Mouse (Mus musculus) adrenal gland (tissue): ENCODE data around the gene Cdc42bpa.

Source experiments
- intact Hi-C: fragments of 180-260 bp; cut with DNase I; formaldehyde crosslinking; loops from one replicate; pipeline ENCODE4 v1.15.1; 2025

Gene Cdc42bpa

DNA sequence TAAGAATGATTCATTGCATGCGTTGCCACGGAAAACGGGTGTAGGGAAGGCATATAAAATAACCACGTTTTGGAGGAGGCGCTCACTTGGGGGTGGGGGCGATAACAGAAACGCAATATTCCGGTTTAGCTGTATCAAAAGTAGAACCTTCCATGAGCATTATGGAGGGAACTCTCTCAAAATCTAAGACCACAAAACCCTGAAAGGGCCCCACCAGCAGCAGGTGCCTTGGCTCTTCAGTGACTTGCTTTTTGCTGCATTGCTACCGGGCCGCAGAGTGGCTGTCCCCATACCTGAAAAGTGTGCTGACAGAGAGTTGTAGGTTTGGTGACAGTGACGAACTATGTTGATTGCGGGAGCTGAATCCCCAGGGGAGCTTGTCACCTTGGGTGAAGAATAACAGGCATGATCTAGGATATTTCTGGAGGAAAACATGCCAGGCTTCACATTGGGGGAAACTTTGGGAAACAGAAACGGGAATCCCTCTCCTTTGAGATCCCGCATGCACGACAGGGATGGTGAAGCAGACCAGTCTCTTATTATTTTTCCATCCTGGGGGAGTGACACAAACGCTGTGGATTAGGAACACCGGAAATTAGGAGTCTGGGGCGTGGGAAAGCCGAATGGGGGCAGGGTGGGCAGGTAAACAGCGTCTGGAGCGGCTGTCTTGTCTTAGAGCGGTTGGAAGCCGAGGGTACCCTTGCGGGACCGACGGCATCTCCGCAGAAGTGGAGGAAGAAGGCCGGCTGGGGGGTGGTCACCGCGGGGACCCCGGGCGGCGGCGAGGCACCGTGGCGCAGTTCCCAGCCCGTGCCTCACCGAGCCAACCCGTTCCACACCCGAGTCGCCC lies 1.2 kb upstream of the Cdc42bpa start:
- intact Hi-C loops: loop anchor here (10.0 kb wide), 1 partner anchor 94 kb away; no protein-coding TSS in a partner anchor

DNA sequence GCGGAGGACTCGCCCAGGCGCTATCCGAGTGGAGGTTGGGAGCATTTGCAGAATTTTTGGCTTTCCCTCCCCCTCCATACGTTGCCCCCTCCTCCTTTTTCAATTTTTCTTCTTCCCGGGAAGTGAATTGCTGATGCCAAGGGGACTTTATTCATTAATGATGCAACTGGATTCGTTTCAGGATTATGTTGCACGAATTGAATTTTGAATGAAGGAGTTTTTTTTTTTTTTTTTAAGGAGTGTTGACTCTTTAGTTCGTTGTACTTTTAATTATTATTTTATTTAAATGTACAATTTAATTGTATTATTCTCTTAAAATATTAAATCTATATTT lies 238 bp downstream of the Cdc42bpa start:
- intact Hi-C loops: no loop called here

DNA sequence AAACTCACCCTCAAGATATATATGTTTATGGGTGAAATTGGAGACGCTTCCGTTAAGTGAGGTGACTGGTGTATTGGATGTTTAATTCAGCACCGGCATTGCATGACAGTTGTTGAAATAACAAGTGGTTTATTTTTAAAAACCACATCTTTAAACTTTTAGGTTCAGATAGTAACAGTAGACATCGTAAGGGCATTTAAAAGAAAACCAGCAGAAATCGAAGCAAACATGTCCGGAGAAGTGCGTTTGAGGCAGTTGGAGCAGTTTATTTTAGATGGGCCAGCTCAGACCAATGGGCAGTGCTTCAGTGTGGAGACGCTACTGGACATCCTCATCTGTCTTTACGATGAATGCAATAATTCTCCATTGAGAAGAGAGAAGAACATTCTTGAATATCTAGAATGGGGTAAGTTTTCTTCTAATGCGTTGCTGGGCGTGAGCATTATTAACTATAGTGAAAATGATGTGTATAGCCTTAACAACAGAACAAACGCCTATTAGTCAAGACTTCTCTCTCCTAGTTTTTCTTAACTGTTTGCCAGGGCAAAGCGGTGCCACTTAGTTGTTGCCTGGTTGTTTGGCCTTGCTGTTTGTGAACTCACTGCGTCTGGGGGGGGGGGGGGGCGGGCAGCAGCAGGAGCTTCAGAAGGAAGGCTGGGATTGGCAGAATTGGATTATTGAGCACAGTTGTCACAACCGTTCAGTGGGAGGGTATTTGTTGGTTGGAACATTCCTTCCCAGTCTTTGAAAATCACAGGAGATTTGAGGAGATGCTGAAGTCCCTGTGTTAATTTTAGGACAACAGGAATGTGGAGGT lies 818 bp downstream of the Cdc42bpa start:
- intact Hi-C loops: no loop called here

- intact Hi-C loops: no loop called here
Measured at GRCm38 (mm10) chr1:179961777-179962176, 1.5 kb downstream of the Cdc42bpa start.

GRCm38 (mm10) chr1:179969776-179970428 lies 9.6 kb downstream of the Cdc42bpa start:
- intact Hi-C loops: no loop called here

DNA sequence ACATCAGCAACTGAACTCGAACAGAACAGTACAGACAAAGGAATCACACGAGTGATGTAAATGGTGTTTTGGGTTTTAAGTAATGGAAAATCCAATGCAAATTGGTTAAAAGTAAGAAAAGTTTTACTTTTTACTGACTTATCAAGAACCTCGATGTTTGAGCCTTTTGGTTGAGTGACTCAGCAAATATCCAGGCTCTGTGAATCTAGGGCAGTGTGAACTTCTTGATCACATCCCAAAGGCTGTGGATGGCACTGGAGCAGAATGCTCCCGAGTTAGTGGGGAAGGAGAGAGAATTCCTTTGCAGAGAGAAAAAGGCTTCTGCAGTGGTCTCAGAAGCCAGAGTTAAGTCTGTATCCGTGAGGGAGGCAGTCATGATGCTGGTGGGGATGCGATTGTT lies 14.7 kb downstream of the Cdc42bpa start:
- intact Hi-C loops: no loop called here

GRCm38 (mm10) chr1:179975645-179976275 lies 15.5 kb downstream of the Cdc42bpa start:
- intact Hi-C loops: no loop called here

GRCm38 (mm10) chr1:179977437-179977836 lies 17.2 kb downstream of the Cdc42bpa start:
- intact Hi-C loops: no loop called here

GRCm38 (mm10) chr1:179978742-179979141 lies 18.5 kb downstream of the Cdc42bpa start:
- intact Hi-C loops: no loop called here

DNA sequence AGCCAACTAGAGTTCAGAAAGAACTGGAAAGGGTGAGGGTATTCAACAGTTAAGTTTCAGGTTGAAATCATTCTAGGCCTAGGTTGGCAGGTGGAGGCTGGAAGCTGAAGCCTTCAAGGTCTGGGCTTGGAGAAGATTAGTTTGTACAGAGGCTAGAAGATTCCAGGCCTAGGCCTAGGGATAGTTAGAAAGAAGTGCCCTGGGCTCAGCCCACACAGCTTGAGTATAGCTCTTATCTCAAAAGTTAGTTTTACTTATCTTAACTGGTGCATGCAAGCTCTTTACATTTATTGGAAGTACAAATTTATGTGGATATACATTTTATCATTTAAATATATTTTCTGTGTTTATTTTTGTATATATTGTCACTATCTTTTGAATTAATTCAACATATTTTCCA lies 21.4 kb downstream of the Cdc42bpa start:
- intact Hi-C loops: no loop called here

- intact Hi-C loops: no loop called here
Measured at GRCm38 (mm10) chr1:179982183-179982582, 21.9 kb downstream of the Cdc42bpa start.

DNA sequence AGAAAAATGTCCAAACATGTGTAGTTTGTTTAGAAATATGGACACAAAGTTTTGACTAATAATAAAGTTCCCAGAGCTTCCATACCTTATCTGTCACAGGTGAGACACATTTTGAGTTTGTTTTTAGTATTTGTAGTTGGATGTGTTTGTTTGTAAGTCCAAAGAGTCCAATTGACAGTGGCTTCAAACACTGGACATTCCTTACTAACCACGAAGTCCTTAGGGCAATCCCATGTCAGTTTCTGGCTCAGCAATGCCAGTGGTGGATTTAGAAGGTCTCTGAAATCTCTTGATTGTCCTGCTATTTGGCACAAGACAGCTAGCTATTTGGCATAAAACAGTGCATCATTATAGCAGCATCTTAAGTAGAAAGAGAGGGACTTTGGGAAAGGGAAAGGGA lies 22.7 kb downstream of the Cdc42bpa start:
- intact Hi-C loops: no loop called here

DNA sequence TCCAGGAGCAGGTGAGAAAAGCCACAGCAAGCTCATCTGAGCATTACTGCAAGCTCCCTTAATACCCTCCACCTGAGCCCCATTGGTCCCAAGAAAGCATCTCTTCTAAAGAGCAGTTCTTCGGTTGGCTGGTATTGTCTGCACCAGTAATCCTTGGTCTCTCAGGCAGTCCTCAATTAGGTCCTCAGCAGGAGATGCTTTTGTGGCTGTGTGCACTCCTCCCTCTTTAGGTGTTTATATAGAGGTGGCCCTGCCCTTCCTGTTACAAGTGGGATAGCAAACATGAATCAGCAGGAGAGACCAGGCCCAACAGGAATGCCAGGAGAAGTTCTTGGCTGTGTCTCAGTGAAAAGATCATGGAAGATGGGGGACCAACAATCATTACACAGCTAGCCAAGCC lies 23.9 kb downstream of the Cdc42bpa start:
- intact Hi-C loops: no loop called here

GRCm38 (mm10) chr1:179991660-179992235 lies 31.5 kb downstream of the Cdc42bpa start:
- intact Hi-C loops: no loop called here

- intact Hi-C loops: no loop called here
Measured at GRCm38 (mm10) chr1:179992255-179992654, 32.0 kb downstream of the Cdc42bpa start.

DNA sequence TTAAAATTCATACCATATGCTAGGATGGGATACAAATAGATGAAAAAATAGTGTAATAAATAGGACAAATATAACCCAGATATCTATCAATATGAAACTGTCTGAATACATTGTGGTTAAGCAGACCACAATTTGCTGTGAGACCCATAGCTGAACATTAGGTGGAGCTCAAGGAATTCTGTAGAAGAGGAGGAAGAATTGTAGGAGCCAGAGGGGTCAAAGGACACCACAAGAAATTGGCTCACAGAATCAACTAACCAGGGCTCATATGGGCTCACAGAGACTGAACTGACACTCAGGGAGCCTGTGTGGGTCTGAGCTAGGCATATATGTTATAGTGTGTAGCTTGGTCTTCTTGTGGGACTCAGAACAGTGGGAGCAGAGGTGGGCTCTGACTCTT lies 47.8 kb downstream of the Cdc42bpa start:
- intact Hi-C loops: no loop called here

GRCm38 (mm10) chr1:180013479-180013878 lies 53.2 kb downstream of the Cdc42bpa start:
- intact Hi-C loops: no loop called here

DNA sequence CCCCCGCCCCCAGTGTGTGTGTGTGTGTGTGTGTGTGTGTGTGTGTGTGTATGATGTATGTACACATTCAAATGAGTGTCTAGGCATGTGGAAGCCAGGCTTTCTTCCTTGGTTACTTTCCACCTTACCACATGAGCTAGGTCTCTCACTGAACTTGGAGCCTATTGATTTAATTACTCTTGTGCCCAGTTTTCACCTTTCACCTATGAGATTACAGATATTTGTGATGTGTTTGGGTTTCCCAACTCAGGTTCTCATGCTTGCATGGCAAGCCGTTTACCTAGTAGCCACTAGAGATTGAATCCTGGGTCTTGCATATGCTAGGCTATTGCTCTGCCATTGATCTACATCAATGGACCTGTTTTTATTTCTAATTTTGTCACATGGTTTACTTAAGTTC lies 57.9 kb downstream of the Cdc42bpa start:
- intact Hi-C loops: no loop called here

- intact Hi-C loops: no loop called here
Measured at GRCm38 (mm10) chr1:180021463-180022296, 61.4 kb downstream of the Cdc42bpa start.

DNA sequence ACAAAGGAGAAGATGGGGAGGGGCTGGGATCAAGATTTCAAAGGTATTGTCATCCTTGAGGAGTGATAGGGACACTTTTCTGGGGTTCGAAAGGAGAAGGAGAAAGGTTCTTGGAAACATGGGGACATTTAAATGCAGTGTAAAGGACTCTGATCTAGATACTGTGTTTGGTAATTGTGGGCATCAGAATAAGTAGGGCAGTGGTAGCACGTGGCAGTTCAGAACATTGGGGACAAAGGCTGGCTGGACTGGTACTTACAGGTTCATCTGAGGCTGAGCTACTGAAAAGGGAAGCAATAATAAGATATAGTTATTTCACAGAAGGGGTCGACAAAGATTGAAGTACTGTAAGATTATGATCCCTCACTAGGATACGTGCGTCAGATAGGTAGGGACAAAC lies 63.2 kb downstream of the Cdc42bpa start:
- intact Hi-C loops: no loop called here
